Mouse (Mus musculus) stomach, postnatal 0 days (tissue): ENCODE results near the gene Csnk1e.

Experiments
- CTCF ChIP-seq: IDR thresholded peaks from 2 replicates; pipeline ENCODE4 v1.5.1; 2016; ENCODE audit warnings: antibody characterized with exemption, low read depth, mild to moderate bottlenecking, moderate library complexity
- EP300 ChIP-seq: optimal IDR thresholded peaks from 2 replicates; pipeline ENCODE3; 2016; ENCODE audit warnings: antibody characterized with exemption

DNA sequence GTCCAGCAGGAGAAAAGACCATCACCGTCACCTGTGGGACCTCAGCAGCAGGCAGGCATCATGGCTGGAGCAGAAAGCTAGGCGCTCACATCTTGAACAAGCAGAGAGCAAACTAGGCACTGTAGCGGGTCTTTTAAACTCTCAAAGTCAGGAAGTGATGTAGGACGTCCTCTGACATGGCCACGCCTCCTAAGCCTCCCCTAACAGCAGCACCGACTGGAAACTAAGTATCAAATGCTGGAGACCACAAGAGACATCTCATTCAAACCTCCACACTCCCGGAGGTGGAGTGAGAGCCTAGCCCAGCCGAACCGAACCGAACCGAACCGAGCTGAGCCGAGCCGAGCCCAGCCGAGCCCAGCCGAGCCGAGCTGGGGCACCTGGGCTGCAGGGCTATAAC is 15.2 kb upstream of the Csnk1e start:
- TF ChIP-seq EP300 (no peak), CTCF (no peak)
